Mouse (Mus musculus) heart, embryonic 13.5 days (tissue): ENCODE measurements around the gene Dcaf8. TPM values are rescaled to one million over a fixed set of nuclear protein-coding genes. Genes with fewer than 3 reads are reported as not detected.

Source experiments
- ATAC-seq: fragments of 200-750 bp; cut with Nextera tagmentation; 2 replicates; pipeline ENCODE4 v1.8.0; 2017; ENCODE audit warnings: moderate TSS enrichment; ENCODE audit not compliant: insufficient number of reproducible peaks, low FRiP score, low TSS enrichment; ENCODE audit errors: extremely low read depth
- H3K27ac ChIP-seq: fragments of 300-500 bp; sonication (generic); replicated peaks from 2 replicates; pipeline ENCODE4 v1.5.1; 2015; ENCODE audit warnings: moderate library complexity, mild to moderate bottlenecking, inconsistent platforms
- H3K27me3 ChIP-seq: fragments of 300-500 bp; sonication (generic); replicated peaks from 2 replicates; pipeline ENCODE4 v1.6.1; 2015; ENCODE audit warnings: mild to moderate bottlenecking, inconsistent platforms
- H3K36me3 ChIP-seq: fragments of 300-500 bp; sonication (generic); 2 replicates; pipeline ENCODE4 v1.6.1; 2015; ENCODE audit warnings: mild to moderate bottlenecking, inconsistent platforms
- H3K4me1 ChIP-seq: fragments of 300-500 bp; sonication (generic); 2 replicates; pipeline ENCODE4 v1.6.1; 2015; ENCODE audit warnings: inconsistent platforms
- H3K4me2 ChIP-seq: fragments of 300-500 bp; sonication (generic); 2 replicates; pipeline ENCODE4 v1.6.1; 2015; ENCODE audit warnings: inconsistent platforms, mild to moderate bottlenecking, moderate library complexity
- H3K4me3 ChIP-seq: fragments of 300-500 bp; sonication (generic); 2 replicates; pipeline ENCODE4 v1.5.1; 2015; ENCODE audit warnings: moderate library complexity, mild to moderate bottlenecking, inconsistent platforms
- H3K9ac ChIP-seq: fragments of 300-500 bp; sonication (generic); 2 replicates; pipeline ENCODE4 v1.6.1; 2015; ENCODE audit warnings: inconsistent platforms, mild to moderate bottlenecking, moderate library complexity
- H3K9me3 ChIP-seq: fragments of 300-500 bp; sonication (generic); 2 replicates; pipeline ENCODE4 v1.6.1; 2016; ENCODE audit warnings: inconsistent platforms
- WGBS: fragments of 180-500 bp; shearing (Covaris S2); methylation state at CpG from one replicate; pipeline ENCODE4 v1.1.7; 2015; ENCODE audit warnings: mixed read lengths; 5-methylcytosine and 5-hydroxymethylcytosine counted together
- polyA plus RNA-seq: library from polyadenylated mRNA; unstranded; fragments of >200 nt; fragmentation: Nextera tagmentation; extraction: Ambion mirVana; gene quantifications from 2 replicates; pipeline ENCODE4 v1.2.1, GENCODE M21; 2015

Gene Dcaf8
- polyA plus RNA-seq, 1 experiment from 2014 or later, result 106 TPM

- Histone ChIP-seq H3K9ac (peak overlapping the region; percentile 96), H3K27ac (no peak overlapping the region), H3K36me3 (peaks cover 57% of the 10 kb centered on the region), H3K27me3 (no peaks in the 10 kb centered on the region), H3K9me3 (no peaks in the 10 kb centered on the region), H3K4me1 (peaks cover 14% of the 10 kb centered on the region), H3K4me2 (peak overlapping the region; percentile 87), H3K4me3 (peak overlapping the region; percentile 90)
- WGBS, result 33% methylated on average over 5 of the region's 5 CpGs
- no peak for ATAC-seq
These were observed 20.4 kb upstream of the Dcaf8 start for GRCm38 (mm10) chr1:172127487-172127886.

- 87% methylated on average over 15 of the region's 15 CpGs for WGBS
- H3K9me3 ChIP-seq, result no peaks in the 10 kb centered on the region
- no peak for ATAC-seq
- no peak overlapping the region for H3K4me2 ChIP-seq
- no peak overlapping the region for H3K9ac ChIP-seq
- peaks cover 57% of the 10 kb centered on the region for H3K36me3 ChIP-seq
- H3K27ac ChIP-seq, result no peak overlapping the region
- H3K27me3 ChIP-seq, result no peaks in the 10 kb centered on the region
- peaks cover 14% of the 10 kb centered on the region for H3K4me1 ChIP-seq
- no peak overlapping the region for H3K4me3 ChIP-seq
These were observed 19.3 kb upstream of the Dcaf8 start for GRCm38 (mm10) chr1:172128563-172128962.

- 59% methylated on average over 2 of the region's 2 CpGs for WGBS
- Histone ChIP-seq H3K9ac (no peak overlapping the region), H3K4me3 (no peak overlapping the region), H3K4me1 (peaks cover 14% of the 10 kb centered on the region), H3K27me3 (no peaks in the 10 kb centered on the region), H3K27ac (no peak overlapping the region), H3K4me2 (no peak overlapping the region), H3K9me3 (no peaks in the 10 kb centered on the region), H3K36me3 (peaks cover 59% of the 10 kb centered on the region)
- no peak for ATAC-seq
These were observed 18.8 kb upstream of the Dcaf8 start for GRCm38 (mm10) chr1:172129108-172129507.

GRCm38 (mm10) chr1:172129780-172130179 lies 18.1 kb upstream of the Dcaf8 start:
- Histone ChIP-seq H3K4me3 (no peak overlapping the region), H3K27me3 (no peaks in the 10 kb centered on the region), H3K9me3 (no peaks in the 10 kb centered on the region), H3K4me1 (peaks cover 14% of the 10 kb centered on the region), H3K36me3 (peaks cover 65% of the 10 kb centered on the region), H3K9ac (no peak overlapping the region), H3K4me2 (no peak overlapping the region), H3K27ac (no peak overlapping the region)
- 95% methylated on average over 5 of the region's 5 CpGs for WGBS
- no peak for ATAC-seq

- Histone ChIP-seq H3K4me3 (no peak overlapping the region), H3K9ac (no peak overlapping the region), H3K4me1 (peaks cover 8% of the 10 kb centered on the region), H3K27me3 (no peaks in the 10 kb centered on the region), H3K9me3 (no peaks in the 10 kb centered on the region), H3K4me2 (no peak overlapping the region), H3K27ac (no peak overlapping the region), H3K36me3 (peaks cover 84% of the 10 kb centered on the region)
- ATAC-seq, result no peak
- 85% methylated on average over 7 of the region's 7 CpGs for WGBS
These were observed 15.6 kb upstream of the Dcaf8 start for GRCm38 (mm10) chr1:172132319-172132718.

GRCm38 (mm10) chr1:172133535-172133934 lies 14.3 kb upstream of the Dcaf8 start:
- 73% methylated on average over 7 of the region's 7 CpGs for WGBS
- no peaks in the 10 kb centered on the region for H3K9me3 ChIP-seq
- no peak overlapping the region for H3K4me3 ChIP-seq
- H3K4me2 ChIP-seq, result no peak overlapping the region
- H3K9ac ChIP-seq, result no peak overlapping the region
- no peaks in the 10 kb centered on the region for H3K27me3 ChIP-seq
- H3K27ac ChIP-seq, result no peak overlapping the region
- no peaks in the 10 kb centered on the region for H3K4me1 ChIP-seq
- peaks cover 81% of the 10 kb centered on the region for H3K36me3 ChIP-seq
- no peak for ATAC-seq

GRCm38 (mm10) chr1:172134072-172134471 lies 13.8 kb upstream of the Dcaf8 start:
- H3K9me3 ChIP-seq, result no peaks in the 10 kb centered on the region
- no peak for ATAC-seq
- WGBS, result 80% methylated on average over 4 of the region's 4 CpGs

GRCm38 (mm10) chr1:172140160-172140559 lies 7.7 kb upstream of the Dcaf8 start:
- Histone ChIP-seq H3K9me3 (no peaks in the 10 kb centered on the region), H3K4me1 (no peaks in the 10 kb centered on the region), H3K4me3 (no peak overlapping the region), H3K9ac (no peak overlapping the region), H3K27ac (no peak overlapping the region), H3K27me3 (no peaks in the 10 kb centered on the region), H3K36me3 (peaks cover 14% of the 10 kb centered on the region), H3K4me2 (no peak overlapping the region)
- no peak for ATAC-seq
- 75% methylated on average over 2 of the region's 2 CpGs for WGBS

More at GRCm38 (mm10) chr1:172134072-172134471, 13.8 kb upstream of the Dcaf8 start:
- Histone ChIP-seq H3K27ac (no peak overlapping the region), H3K36me3 (peaks cover 75% of the 10 kb centered on the region), H3K4me3 (no peak overlapping the region), H3K9ac (no peak overlapping the region), H3K4me2 (no peak overlapping the region), H3K27me3 (no peaks in the 10 kb centered on the region), H3K4me1 (no peaks in the 10 kb centered on the region)

GRCm38 (mm10) chr1:172140825-172141224 lies 7.1 kb upstream of the Dcaf8 start:
- Histone ChIP-seq H3K4me1 (no peaks in the 10 kb centered on the region), H3K4me2 (no peak overlapping the region), H3K4me3 (no peak overlapping the region), H3K9me3 (no peaks in the 10 kb centered on the region), H3K27ac (no peak overlapping the region), H3K27me3 (no peaks in the 10 kb centered on the region), H3K36me3 (peaks cover 8% of the 10 kb centered on the region), H3K9ac (no peak overlapping the region)
- 85% methylated on average over 1 of the region's 1 CpGs for WGBS
- ATAC-seq, result no peak

GRCm38 (mm10) chr1:172141529-172141928 lies 6.4 kb upstream of the Dcaf8 start:
- Histone ChIP-seq H3K4me3 (no peak overlapping the region), H3K27ac (no peak overlapping the region), H3K4me1 (no peaks in the 10 kb centered on the region), H3K9ac (no peak overlapping the region), H3K27me3 (no peaks in the 10 kb centered on the region), H3K36me3 (peaks cover under 1% of the 10 kb centered on the region), H3K9me3 (no peaks in the 10 kb centered on the region), H3K4me2 (no peak overlapping the region)
- 75% methylated on average over 3 of the region's 3 CpGs for WGBS
- no peak for ATAC-seq

- no peak overlapping the region for H3K27ac ChIP-seq
- no peak overlapping the region for H3K4me3 ChIP-seq
- ATAC-seq, result no peak
- H3K27me3 ChIP-seq, result no peaks in the 10 kb centered on the region
- 19% methylated on average over 1 of the region's 1 CpGs for WGBS
- H3K9me3 ChIP-seq, result no peaks in the 10 kb centered on the region
- H3K36me3 ChIP-seq, result no peaks in the 10 kb centered on the region
- peaks cover 6% of the 10 kb centered on the region for H3K4me1 ChIP-seq
- no peak overlapping the region for H3K4me2 ChIP-seq
- no peak overlapping the region for H3K9ac ChIP-seq
These were observed 4.3 kb upstream of the Dcaf8 start for GRCm38 (mm10) chr1:172143570-172143969.

GRCm38 (mm10) chr1:172148279-172148954 lies 533 bp downstream of the Dcaf8 start:
- Histone ChIP-seq H3K27ac (peak overlapping the region; percentile 98), H3K9ac (peak overlapping the region; percentile 100), H3K36me3 (peaks cover 36% of the 10 kb centered on the region), H3K4me2 (peak overlapping the region; percentile 70), H3K4me3 (peak overlapping the region; percentile 86), H3K4me1 (peaks cover 22% of the 10 kb centered on the region), H3K9me3 (no peaks in the 10 kb centered on the region), H3K27me3 (no peaks in the 10 kb centered on the region)
- WGBS, result 1% methylated on average over 40 of the region's 40 CpGs
- ATAC-seq, result peak; percentile 31
